Mouse (Mus musculus) c-Kit-positive CD71-positive TER-119-negative erythroid progenitor cells, embryonic 14.5 days (primary cell): Measurements from ENCODE around the gene Osbpl2.
"Not testable (repeated sequence)": the region's sequence is repeated elsewhere in the genome, so short reads cannot be mapped to it uniquely, and the experiment has no call there.

Experiments
- DNase-seq: peaks from one replicate; pipeline ENCODE4 v3.0.0-alpha.2; 2013; ENCODE audit warnings: low read depth

The Osbpl2 gene

GRCm38 (mm10) chr2:180154796-180155195 lies 35.7 kb downstream of the Osbpl2 start:
- no peak for DNase-seq

- no peak for DNase-seq
Observed at GRCm38 (mm10) chr2:180158627-180159026, 39.5 kb downstream of the Osbpl2 start.

DNA sequence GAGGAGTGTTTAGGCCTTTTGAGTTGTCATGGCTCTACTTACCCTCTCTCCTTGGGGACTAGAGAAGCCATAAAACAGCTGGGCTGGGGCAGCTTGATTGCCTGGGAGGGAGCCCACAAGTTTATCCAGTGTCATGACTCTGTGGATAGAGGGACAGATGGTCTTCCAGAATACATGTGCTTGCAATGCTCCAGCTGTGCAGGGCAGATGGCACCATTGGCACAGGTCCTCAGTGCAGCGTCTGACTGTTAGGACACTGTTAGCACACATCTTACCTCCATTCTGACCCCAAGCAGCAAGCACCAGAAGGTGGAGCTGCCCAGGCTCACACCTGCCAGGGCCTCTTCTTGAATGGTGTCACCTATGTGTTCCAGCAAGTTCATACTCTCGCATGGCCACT lies 46.7 kb downstream of the Osbpl2 start:
- DNase-seq, result no peak

DNA sequence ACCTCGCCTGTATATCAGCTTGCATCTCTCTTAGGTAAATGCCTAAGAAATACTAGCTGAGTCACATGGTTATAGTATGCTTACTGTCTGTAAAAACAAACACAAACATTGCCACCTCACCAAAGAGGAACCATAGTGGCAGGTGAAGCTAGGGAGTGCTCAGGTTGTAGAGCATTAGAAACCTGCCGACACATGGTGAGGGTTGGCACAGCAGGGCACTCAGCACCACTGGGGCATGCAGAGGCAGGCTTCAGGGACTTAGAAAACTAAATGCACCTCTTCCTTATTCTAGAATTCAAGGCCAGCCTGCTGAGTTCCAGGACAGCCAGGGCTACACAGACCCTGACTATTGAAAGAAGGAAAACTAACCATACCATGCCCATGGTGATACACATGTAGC lies 47.8 kb downstream of the Osbpl2 start:
- DNase-seq, result no peak

DNA sequence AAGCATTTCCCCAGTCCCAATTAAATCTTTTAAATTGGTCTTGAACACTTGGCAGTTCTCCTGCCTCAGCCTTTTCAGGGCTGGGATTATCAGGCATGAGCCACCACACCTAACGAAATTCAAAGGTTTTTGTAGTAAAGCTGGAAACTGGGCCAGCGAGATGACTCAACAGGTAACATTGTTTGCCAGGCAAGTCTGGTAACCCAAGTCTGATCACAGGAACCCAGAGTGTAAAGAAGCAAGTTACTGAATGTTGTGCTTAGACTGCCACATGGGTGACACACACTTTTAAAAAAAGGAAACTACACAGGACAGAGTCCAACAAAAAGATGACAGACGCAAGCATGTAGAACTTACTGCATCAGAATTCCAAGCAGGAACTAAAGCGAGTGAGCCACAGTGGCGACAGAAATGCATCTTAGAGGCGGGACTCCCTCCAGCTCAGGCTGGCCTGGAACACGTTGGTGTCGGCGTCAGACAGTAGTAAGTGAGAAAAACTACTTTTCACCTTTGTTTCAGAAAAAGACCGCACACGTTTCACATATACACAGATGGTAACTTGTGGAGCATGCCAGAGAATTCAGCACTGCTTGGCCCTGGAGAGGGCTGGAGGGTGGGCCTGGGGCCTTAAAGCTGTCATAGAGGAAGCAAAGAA lies 51.2 kb downstream of the Osbpl2 start:
- DNase-seq, result no peak

DNA sequence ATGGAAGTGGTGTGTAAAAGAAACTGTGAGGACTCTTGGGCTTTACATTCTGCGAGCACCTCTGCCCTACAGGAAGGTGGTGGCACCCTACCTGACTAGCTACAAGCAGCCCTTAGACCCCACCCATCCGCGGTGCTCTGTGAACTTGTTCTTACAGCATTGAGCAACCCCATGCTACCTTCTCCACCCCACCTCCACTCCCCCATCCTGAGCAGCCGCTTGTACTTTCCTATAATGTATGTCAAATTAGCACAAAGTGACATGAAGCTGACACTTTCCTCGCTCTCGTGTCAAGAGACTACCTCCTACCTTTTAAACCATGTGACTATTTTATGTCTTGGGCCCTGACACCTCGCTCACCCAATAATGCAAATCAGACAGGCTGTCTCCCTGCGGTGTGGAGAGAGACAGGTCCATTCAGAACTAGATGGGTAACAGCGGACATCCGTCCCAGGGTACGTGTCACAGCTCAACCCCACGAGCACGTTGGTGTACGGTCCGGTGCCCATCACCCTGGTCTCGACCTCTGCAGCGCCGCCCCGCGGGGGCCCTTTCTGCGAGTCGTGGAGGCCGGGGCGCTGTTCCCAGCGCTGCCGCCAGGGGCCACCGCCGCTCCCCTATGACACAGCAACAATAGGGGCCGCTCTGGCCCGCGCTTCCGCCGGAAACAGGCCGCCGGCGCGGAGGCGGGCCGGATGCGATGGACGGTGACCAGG lies 51.9 kb downstream of the Osbpl2 start, which contains the start of gene Adrm1:
Gene Adrm1, plus strand, starts transcription at position 680 of the 716 bp plus-strand sequence.
- peak; percentile 90 for DNase-seq

DNA sequence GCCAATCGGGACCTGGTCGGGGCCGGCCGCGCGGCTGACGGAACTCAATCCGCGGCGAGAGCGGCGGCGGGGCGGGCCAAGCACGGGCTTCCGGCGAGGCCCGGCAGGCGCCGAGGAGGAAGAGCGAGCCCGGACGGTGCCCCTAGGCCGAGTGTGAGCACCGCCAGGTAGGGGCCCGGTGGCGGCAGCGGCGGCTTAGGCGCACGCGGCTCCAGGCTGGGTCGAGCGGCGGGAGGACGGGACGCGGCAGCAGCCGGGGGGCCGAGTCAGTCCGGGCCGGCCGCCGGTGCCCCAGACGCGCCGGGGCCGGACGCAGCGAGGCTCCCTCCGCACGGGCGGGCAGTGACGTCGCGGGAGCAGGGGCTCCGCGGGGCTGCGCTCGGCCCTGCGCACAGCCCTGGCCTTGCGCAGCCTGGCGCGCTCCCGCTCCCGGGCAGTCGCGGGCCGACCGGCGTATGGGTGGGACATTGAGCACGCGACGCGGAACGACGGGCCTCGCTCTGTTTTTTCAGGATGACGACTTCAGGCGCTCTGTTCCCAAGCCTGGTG lies 52.5 kb downstream of the Osbpl2 start:
- DNase-seq, result peak; percentile 22

GRCm38 (mm10) chr2:180172152-180172551 lies 53.0 kb downstream of the Osbpl2 start:
- DNase-seq, result no peak

DNA sequence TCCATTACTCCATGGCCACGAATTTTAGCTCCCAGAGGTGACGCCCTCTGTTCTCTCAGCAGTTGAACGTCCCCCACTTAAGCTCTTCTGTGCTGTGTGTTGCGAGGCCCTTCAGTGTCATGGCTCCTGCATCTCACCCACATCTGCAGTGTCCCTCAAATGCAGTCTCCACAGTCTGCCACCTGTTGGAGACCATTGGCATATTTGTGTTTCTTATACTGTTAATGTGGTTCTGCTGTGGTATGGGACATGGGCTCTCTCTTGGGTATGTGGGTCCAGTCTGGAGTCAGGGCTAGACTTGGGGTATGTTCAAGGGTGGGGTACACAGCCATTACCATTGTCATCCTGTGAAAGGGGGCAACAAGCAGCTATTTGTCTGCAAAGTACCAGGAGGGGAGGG lies 54.1 kb downstream of the Osbpl2 start:
- DNase-seq, result peak; percentile 42

- not testable (repeated sequence) for DNase-seq
Observed at GRCm38 (mm10) chr2:180173711-180174110, 54.6 kb downstream of the Osbpl2 start.

DNA sequence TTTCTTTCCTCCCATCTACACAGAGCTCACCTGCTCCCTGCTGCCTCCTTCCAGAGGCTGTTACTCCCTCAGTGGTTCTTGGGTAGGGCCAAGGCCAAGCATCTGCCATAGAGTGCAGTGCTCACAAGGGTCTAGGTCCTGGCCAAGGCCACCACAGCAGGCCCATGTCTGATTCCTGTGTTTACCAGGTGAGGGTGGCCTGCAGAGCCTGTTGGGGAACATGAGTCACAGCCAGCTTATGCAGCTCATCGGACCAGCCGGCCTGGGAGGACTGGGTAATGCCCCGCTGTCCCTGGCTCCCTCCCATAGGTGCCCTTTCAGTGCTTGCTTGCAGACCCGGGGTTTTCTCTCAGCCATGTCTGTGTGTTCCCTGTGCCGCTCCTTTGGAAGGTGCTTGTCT lies 55.0 kb downstream of the Osbpl2 start:
- DNase-seq, result no peak

GRCm38 (mm10) chr2:180175725-180176124 lies 56.6 kb downstream of the Osbpl2 start:
- DNase-seq, result no peak

DNA sequence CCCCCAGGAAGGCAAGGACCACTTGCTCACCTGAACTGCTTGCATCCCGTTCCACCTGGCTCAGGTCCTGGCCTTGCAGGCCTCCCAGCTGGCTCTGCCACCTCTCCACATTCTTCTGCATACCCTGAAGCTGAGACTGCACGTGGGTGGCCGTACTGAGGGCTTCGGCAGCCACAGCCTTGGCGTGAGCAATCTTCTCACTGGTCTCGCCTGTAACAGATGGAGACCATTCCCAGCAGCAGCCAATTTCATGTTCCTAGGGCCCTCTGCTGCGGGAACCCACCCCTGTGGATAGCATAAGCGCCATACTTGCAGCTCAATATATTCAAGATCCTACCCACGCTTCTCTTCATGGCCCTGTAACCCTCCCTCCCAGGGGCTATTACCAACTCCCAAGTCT lies 62.4 kb downstream of the Osbpl2 start:
- no peak for DNase-seq

GRCm38 (mm10) chr2:180184011-180184751 lies 65.1 kb downstream of the Osbpl2 start:
- no peak for DNase-seq

- DNase-seq, result no peak
Observed at GRCm38 (mm10) chr2:180184752-180185109, 65.6 kb downstream of the Osbpl2 start.

GRCm38 (mm10) chr2:180185686-180186085 lies 66.6 kb downstream of the Osbpl2 start:
- no peak for DNase-seq

DNA sequence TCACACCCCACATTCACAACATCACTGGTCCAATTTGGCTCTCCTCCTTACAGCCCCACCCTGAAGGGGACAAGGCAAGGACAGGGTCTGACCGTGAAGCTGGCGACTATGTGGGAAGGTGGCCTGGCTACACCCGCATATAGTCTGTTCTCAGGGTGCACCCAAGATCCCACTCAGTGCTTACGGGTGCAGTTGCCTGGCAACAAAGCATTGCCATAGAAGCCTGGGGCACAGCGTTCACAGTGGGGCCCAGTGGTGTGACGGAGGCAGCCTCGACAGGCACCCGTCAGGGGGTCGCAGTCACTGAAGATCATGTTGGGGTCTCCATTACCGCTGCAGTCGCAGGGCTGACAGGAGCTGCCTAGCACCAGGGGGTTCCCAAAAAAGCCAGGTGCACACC lies 68.3 kb downstream of the Osbpl2 start:
- DNase-seq, result no peak

DNA sequence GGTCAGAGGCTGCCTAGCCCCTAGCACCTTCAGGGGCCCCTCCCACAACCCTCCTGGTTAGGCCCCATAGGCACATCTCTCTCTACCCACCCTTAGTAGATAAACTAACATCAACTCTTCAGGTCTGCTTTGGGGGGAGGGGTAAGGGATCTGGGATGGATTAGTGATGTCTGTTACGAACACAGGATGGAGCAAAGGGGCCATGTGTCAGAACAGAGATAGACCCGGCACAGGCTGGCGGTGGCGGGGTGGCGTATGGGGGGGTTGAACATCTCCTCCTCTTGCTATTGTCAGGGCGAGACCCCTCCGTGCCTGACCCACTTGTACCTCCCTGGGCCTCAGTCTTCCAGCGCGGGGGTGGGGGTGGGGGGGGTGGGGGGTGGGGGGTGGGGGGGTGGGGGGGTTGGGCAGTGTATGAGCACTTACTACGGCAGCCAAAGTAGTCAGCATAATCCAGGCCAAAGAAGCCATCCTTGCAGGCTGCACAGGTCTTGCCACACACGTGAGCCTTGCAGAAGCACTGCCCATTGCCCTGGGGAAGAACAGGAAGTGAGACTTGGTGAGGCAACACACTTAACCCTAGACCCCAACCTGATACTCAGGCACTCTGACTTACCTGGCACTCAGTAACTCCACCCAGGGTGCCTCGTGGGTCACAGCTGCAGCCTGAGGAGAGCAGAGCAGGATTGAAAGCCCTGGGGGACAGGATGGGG lies 77.7 kb downstream of the Osbpl2 start:
- DNase-seq, result no peak

DNA sequence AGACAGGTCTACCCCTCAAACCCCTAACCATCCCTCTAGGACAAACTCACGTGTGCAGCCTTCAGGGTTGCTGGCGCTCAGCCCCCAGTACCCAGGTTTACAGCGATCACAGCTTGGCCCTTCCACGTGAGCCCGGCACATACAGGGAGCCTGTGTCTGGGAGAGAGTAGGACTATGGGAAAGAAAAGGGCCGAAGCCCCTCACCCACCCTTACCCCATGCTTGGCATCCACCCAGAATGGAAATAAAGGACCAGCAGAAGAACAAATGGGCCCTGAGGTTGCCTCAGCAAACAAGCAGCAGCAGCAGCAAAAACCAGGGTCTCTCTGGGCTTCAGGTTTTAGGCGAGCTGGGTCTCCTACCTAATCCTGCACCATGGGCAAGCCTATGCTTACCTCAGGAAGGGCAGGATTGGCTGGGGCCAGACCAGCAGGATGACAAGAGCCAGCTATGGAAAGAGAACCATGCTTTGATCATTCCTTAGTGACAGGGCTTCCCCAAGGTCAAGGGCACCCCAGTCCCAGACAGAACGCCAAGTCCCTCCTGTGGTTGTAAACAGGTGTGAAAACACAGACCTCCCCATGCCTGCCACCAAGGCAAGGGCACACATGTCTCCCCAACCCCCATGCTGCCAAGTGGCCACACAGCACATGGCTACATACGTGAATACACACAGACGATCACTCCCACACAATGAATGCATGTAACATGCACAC lies 78.4 kb downstream of the Osbpl2 start:
- no peak for DNase-seq

- no peak for DNase-seq
Observed at GRCm38 (mm10) chr2:180198782-180199181, 79.7 kb downstream of the Osbpl2 start.

DNA sequence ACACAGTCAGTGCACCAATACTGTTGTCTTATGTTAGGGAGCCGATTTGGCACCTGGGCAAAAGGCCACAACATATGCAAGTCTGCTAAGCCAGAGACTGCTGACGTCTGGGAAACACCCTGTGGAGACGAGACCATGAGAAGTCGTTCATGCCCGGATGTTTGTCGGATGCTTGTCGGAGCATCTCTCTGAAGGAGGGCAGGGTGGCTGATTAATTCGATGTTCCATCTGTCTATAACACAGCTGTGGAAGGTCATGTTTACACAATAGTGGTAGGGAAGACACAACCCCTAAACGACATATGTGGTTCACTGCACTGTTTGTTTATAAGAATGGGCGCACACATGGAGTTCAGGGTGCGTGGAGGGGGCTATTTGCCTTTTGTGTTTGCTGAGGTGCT lies 81.6 kb downstream of the Osbpl2 start:
- DNase-seq, result no peak

DNA sequence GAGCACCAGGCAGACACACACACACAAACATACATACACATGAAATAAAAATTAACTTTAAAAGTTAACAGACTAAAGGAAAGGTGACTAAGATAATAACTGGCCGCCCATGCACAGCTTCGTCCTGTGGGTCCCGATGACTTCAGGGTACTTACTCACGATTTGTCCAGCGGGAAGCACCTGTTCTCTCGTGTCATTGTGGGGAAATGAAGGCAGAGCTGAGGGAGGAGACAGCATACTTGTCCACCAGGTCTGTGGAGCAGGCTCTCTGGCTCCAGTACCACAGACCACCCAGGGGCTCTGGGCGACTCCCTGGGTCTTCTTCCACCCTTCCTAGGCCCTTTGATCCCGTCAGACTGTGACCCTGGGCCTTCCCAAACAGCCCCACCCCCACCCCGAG lies 82.2 kb downstream of the Osbpl2 start:
- no peak for DNase-seq
